Mouse (Mus musculus) hindbrain, embryonic 11.5 days (tissue): ENCODE data around the gene Rft1. TPM values are rescaled to one million over a fixed set of nuclear protein-coding genes. Genes with fewer than 3 reads are reported as not detected.
A peak's percentile ranks its signal among the peaks of the same experiment; 100 is the strongest.

Experiments used
- ATAC-seq: fragments of 200-750 bp; cut with Nextera tagmentation; 2 replicates; pipeline ENCODE4 v1.8.0; 2017; ENCODE audit warnings: mild to moderate bottlenecking, moderate TSS enrichment, moderate library complexity; ENCODE audit not compliant: low FRiP score
- DNase-seq: peaks from one replicate; pipeline ENCODE4 v3.0.0-alpha.2; 2015; ENCODE audit warnings: low spot score
- H3K27ac ChIP-seq: fragments of 300-500 bp; sonication (generic); 2 replicates; pipeline ENCODE4 v1.5.1; 2014; ENCODE audit warnings: mild to moderate bottlenecking, low read depth, low read length
- H3K27me3 ChIP-seq: fragments of 300-500 bp; sonication (generic); 2 replicates; pipeline ENCODE4 v1.6.1; 2014; ENCODE audit warnings: mild to moderate bottlenecking, low read length, moderate library complexity, mixed read lengths; ENCODE audit not compliant: control insufficient read depth, insufficient read depth
- H3K36me3 ChIP-seq: fragments of 300-500 bp; sonication (generic); 2 replicates; pipeline ENCODE4 v1.6.1; 2014; ENCODE audit warnings: mild to moderate bottlenecking, low read length, moderate library complexity, mixed read lengths; ENCODE audit not compliant: control insufficient read depth, insufficient read depth
- H3K4me1 ChIP-seq: fragments of 300-500 bp; sonication (generic); replicated peaks from 2 replicates; pipeline ENCODE4 v1.6.1; 2014; ENCODE audit warnings: low read length, mixed read lengths; ENCODE audit not compliant: control insufficient read depth, insufficient read depth
- H3K4me2 ChIP-seq: fragments of 300-500 bp; sonication (generic); replicated peaks from 2 replicates; pipeline ENCODE4 v1.6.1; 2014; ENCODE audit warnings: mild to moderate bottlenecking, low read depth, low read length
- H3K4me3 ChIP-seq: fragments of 300-500 bp; sonication (generic); 2 replicates; pipeline ENCODE4 v1.5.1; 2014; ENCODE audit warnings: low read depth, low read length
- H3K9ac ChIP-seq: fragments of 300-500 bp; sonication (generic); 2 replicates; pipeline ENCODE4 v1.6.1; 2014; ENCODE audit warnings: low read depth, low read length
- H3K9me3 ChIP-seq: fragments of 300-500 bp; sonication (generic); 2 replicates; pipeline ENCODE4 v1.6.1; 2016; ENCODE audit warnings: low read length; ENCODE audit not compliant: control insufficient read depth
- whole genome bisulfite sequencing: fragments of 180-500 bp; shearing (Covaris S2); extraction: QIAGEN DNeasy Blood & Tissue Kit; methylation state at CpG from one replicate; pipeline ENCODE4 v1.1.7; 2014; 5-methylcytosine and 5-hydroxymethylcytosine counted together
- polyA plus RNA-seq: library from polyadenylated mRNA; unstranded; fragments of >200 nt; fragmentation: Nextera tagmentation; extraction: Ambion mirVana; gene quantifications from 2 replicates; pipeline ENCODE4 v1.2.1, GENCODE M21; 2014

Gene Rft1
- polyA plus RNA-seq, 1 experiment from 2014 or later, result 13.6 TPM

- Histone ChIP-seq H3K4me2 (no peak overlapping the region), H3K9ac (no peak overlapping the region), H3K4me1 (no peaks in the 10 kb centered on the region), H3K9me3 (no peaks in the 10 kb centered on the region), H3K4me3 (no peak overlapping the region), H3K36me3 (no peaks in the 10 kb centered on the region), H3K27me3 (no peaks in the 10 kb centered on the region), H3K27ac (no peak overlapping the region)
- ATAC-seq (no peak), DNase-seq (no peak)
- 76% methylated on average over 2 of the region's 2 CpGs for WGBS
Observed at GRCm38 (mm10) chr14:30616751-30617150, 37.4 kb upstream of the Rft1 start.

- no peaks in the 10 kb centered on the region for H3K36me3 ChIP-seq
- no peaks in the 10 kb centered on the region for H3K4me1 ChIP-seq
- WGBS, result 94% methylated on average over 2 of the region's 2 CpGs
- H3K27me3 ChIP-seq, result no peaks in the 10 kb centered on the region
- H3K27ac ChIP-seq, result no peak overlapping the region
- no peak overlapping the region for H3K4me3 ChIP-seq
- ATAC-seq (no peak), DNase-seq (no peak)
- no peak overlapping the region for H3K4me2 ChIP-seq
- H3K9ac ChIP-seq, result no peak overlapping the region
- H3K9me3 ChIP-seq, result no peaks in the 10 kb centered on the region
Observed at GRCm38 (mm10) chr14:30618746-30619275, 35.3 kb upstream of the Rft1 start.

GRCm38 (mm10) chr14:30619982-30620578 lies 34.1 kb upstream of the Rft1 start:
- Histone ChIP-seq H3K9me3 (no peaks in the 10 kb centered on the region), H3K4me2 (no peak overlapping the region), H3K27ac (no peak overlapping the region), H3K27me3 (0 out of 2 replicates have a peak, but pooled peaks cover 2% of the 10 kb centered on the region), H3K4me1 (peaks cover 3% of the 10 kb centered on the region; the same call in 1 of the 2 replicates), H3K36me3 (no peaks in the 10 kb centered on the region), H3K9ac (no peak overlapping the region), H3K4me3 (no peak overlapping the region)
- ATAC-seq (no peak), DNase-seq (no peak)
- 78% methylated on average over 7 of the region's 7 CpGs for WGBS

- Histone ChIP-seq H3K4me3 (no peak overlapping the region), H3K4me2 (no peak overlapping the region), H3K9ac (no peak overlapping the region), H3K36me3 (no peaks in the 10 kb centered on the region), H3K27me3 (peaks cover 11% of the 10 kb centered on the region; the same call in 1 of the 2 replicates), H3K4me1 (peaks cover 7% of the 10 kb centered on the region; the same call in 1 of the 2 replicates), H3K27ac (no peak overlapping the region), H3K9me3 (no peaks in the 10 kb centered on the region)
- 86% methylated on average over 7 of the region's 7 CpGs for WGBS
- DNase-seq, result no peak
- no peak for ATAC-seq
Observed at GRCm38 (mm10) chr14:30622130-30622529, 32.0 kb upstream of the Rft1 start.

- WGBS, result 91% methylated on average over 8 of the region's 8 CpGs
- Histone ChIP-seq H3K9ac (no peak overlapping the region), H3K9me3 (no peaks in the 10 kb centered on the region), H3K27ac (no peak overlapping the region), H3K27me3 (peaks cover 11% of the 10 kb centered on the region; the same call in 1 of the 2 replicates), H3K4me1 (peaks cover 7% of the 10 kb centered on the region; the same call in 1 of the 2 replicates), H3K4me2 (no peak overlapping the region), H3K4me3 (no peak overlapping the region), H3K36me3 (no peaks in the 10 kb centered on the region)
- ATAC-seq (no peak), DNase-seq (no peak)
Observed at GRCm38 (mm10) chr14:30622556-30622955, 31.6 kb upstream of the Rft1 start.

- no peak for ATAC-seq
- Histone ChIP-seq H3K4me3 (peak overlapping the region; percentile 54; the same call in 1 of the 2 replicates), H3K27ac (no peak overlapping the region), H3K9me3 (no peaks in the 10 kb centered on the region), H3K9ac (no peak overlapping the region), H3K4me1 (peaks cover 7% of the 10 kb centered on the region; the same call in 1 of the 2 replicates), H3K27me3 (peaks cover 11% of the 10 kb centered on the region; the same call in 1 of the 2 replicates), H3K36me3 (no peaks in the 10 kb centered on the region), H3K4me2 (peak overlapping the region; percentile 65; the same call in 1 of the 2 replicates)
- 59% methylated on average over 8 of the region's 8 CpGs for WGBS
- DNase-seq, result peak; percentile 11
Observed at GRCm38 (mm10) chr14:30624277-30624721, 29.9 kb upstream of the Rft1 start.

GRCm38 (mm10) chr14:30625131-30625807 lies 28.9 kb upstream of the Rft1 start:
- no peaks in the 10 kb centered on the region for H3K36me3 ChIP-seq
- peak overlapping the region; percentile 65 for H3K4me2 ChIP-seq
- H3K9ac ChIP-seq, result peak overlapping the region; percentile 65
- peaks cover 7% of the 10 kb centered on the region; the same call in 1 of the 2 replicates for H3K4me1 ChIP-seq
- no peaks in the 10 kb centered on the region for H3K9me3 ChIP-seq
- H3K4me3 ChIP-seq, result peak overlapping the region; percentile 54
- 0% methylated on average over 39 of the region's 39 CpGs for WGBS
- H3K27ac ChIP-seq, result 0 out of 2 replicates have a peak overlapping the region, but pooled peaks have one; percentile 30
- DNase-seq, result peak; percentile 59
- ATAC-seq, result peak; percentile 73
- H3K27me3 ChIP-seq, result peaks cover 11% of the 10 kb centered on the region; the same call in 1 of the 2 replicates

- no peaks in the 10 kb centered on the region for H3K9me3 ChIP-seq
- H3K4me3 ChIP-seq, result peak within 1 kb of the TSS; percentile 54
- H3K4me2 ChIP-seq, result peak within 1 kb of the TSS; percentile 65
- peak within 1 kb of the TSS; percentile 65 for H3K9ac ChIP-seq
- DNase-seq, result peak; percentile 75
- 0 out of 2 replicates have a peak within 1 kb of the TSS, but pooled peaks have one; percentile 30 for H3K27ac ChIP-seq
- peak; percentile 60 for ATAC-seq
- peaks cover 7% of the 10 kb centered on the region; the same call in 1 of the 2 replicates for H3K4me1 ChIP-seq
- WGBS, result under 1% methylated on average over 62 of the region's 71 CpGs
- H3K36me3 ChIP-seq, result no peaks in the 10 kb centered on the region
- peaks cover 11% of the 10 kb centered on the region; the same call in 1 of the 2 replicates for H3K27me3 ChIP-seq
Observed at GRCm38 (mm10) chr14:30625856-30626726, 28.1 kb upstream of the Rft1 start, which contains the start of gene Prkcd. Gene Prkcd, minus strand, starts transcription at chr14:30626210.
